Mouse (Mus musculus) thymus, adult 2 months (tissue): ENCODE data around the gene Uap1l1. TPM values are rescaled to one million over a fixed set of nuclear protein-coding genes. Genes with fewer than 3 reads are reported as not detected.

Experiments used
- DNase-seq: peaks from one replicate; pipeline ENCODE4 v3.0.0; 2021
- H3K27ac ChIP-seq: fragments of 200-500 bp; 2 replicates; pipeline ENCODE4 v1.5.1; 2012; ENCODE audit warnings: low read length, control low read depth; ENCODE audit not compliant: control insufficient read depth, insufficient read depth
- H3K27me3 ChIP-seq: fragments of 200-500 bp; 2 replicates; pipeline ENCODE4 v1.6.1; 2012; ENCODE audit warnings: mild to moderate bottlenecking, low read length, moderate library complexity, mixed read lengths; ENCODE audit not compliant: control insufficient read depth, insufficient read depth
- H3K36me3 ChIP-seq: fragments of 200-500 bp; 2 replicates; pipeline ENCODE4 v1.6.1; 2012; ENCODE audit warnings: mild to moderate bottlenecking, low read length, moderate library complexity; ENCODE audit not compliant: control insufficient read depth, insufficient read depth
- H3K4me1 ChIP-seq: fragments of 200-500 bp; replicated peaks from 2 replicates; pipeline ENCODE4 v1.6.1; 2012; ENCODE audit warnings: low read length; ENCODE audit not compliant: control insufficient read depth, insufficient read depth
- H3K4me3 ChIP-seq: fragments of 200-500 bp; 2 replicates; pipeline ENCODE4 v1.5.1; 2012; ENCODE audit warnings: mild to moderate bottlenecking, low read length, control low read depth, moderate library complexity; ENCODE audit not compliant: control insufficient read depth, insufficient read depth
- CTCF ChIP-seq: fragments of 200-500 bp; IDR thresholded peaks from 2 replicates; pipeline ENCODE4 v1.5.1; 2012; ENCODE audit warnings: mild to moderate bottlenecking, control low read depth, low read length, moderate library complexity, borderline replicate concordance; ENCODE audit not compliant: control insufficient read depth, poor library complexity, insufficient read depth; ENCODE audit errors: extremely low read depth
- POLR2A ChIP-seq: fragments of 200-500 bp; IDR thresholded peaks from 2 replicates; pipeline ENCODE4 v1.6.1; 2012; ENCODE audit warnings: mild to moderate bottlenecking, low read length, control low read depth, moderate library complexity; ENCODE audit not compliant: control insufficient read depth, poor library complexity, insufficient read depth; ENCODE audit errors: extremely low read depth
- WGBS: fragments of 180-500 bp; shearing (Covaris S2); methylation state at CpG from one replicate; pipeline ENCODE4 v1.1.7; 2018; 5-methylcytosine and 5-hydroxymethylcytosine counted together
- polyA plus RNA-seq: library from polyadenylated mRNA; depleted of rRNA; stranded (reverse); fragments of >200 nt; gene quantifications from 2 replicates; pipeline ENCODE4 v1.2.3, GENCODE M21; 2012

Uap1l1 gene
- polyA plus RNA-seq, 1 experiment: 24.4 TPM

- TF ChIP-seq POLR2A (no peak), CTCF (no peak)
- DNase-seq: no peak
- WGBS: 64% methylated on average over 6 of the region's 6 CpGs
- H3K4me1 ChIP-seq: peaks cover 3% of the 10 kb centered on the region
- no peak overlapping the region for H3K27ac ChIP-seq
- no peaks in the 10 kb centered on the region for H3K27me3 ChIP-seq
- peaks cover 55% of the 10 kb centered on the region for H3K36me3 ChIP-seq
- H3K4me3 ChIP-seq: no peak overlapping the region
Measured at GRCm38 (mm10) chr2:25338303-25338702, 27.2 kb downstream of the Uap1l1 start.

DNA sequence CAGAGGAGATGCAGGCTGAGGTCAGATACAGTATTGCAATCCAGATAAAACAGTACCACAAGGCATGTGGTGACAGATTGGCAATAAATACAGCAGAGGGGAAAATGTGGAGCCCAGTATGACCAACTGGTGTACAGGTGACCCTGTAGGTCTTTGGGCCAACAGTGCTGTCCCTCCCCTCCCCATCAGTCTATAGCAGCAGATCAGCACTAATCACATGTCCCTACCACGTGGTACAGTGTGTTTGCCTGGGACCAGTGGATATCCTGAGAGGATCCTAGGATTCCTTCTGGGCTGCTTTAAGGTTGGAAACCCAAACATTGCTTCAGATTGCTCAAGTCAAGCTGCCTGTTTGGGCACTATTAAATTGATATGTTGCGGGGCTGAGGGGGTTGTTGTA lies 31.9 kb downstream of the Uap1l1 start:
- H3K4me3 ChIP-seq: no peak overlapping the region
- H3K4me1 ChIP-seq: peaks cover 14% of the 10 kb centered on the region
- no peak for DNase-seq
- TF ChIP-seq POLR2A (no peak), CTCF (no peak)
- WGBS: 89% methylated on average over 2 of the region's 2 CpGs
- H3K27me3 ChIP-seq: no peaks in the 10 kb centered on the region
- H3K27ac ChIP-seq: no peak overlapping the region
- H3K36me3 ChIP-seq: peaks cover 19% of the 10 kb centered on the region

DNA sequence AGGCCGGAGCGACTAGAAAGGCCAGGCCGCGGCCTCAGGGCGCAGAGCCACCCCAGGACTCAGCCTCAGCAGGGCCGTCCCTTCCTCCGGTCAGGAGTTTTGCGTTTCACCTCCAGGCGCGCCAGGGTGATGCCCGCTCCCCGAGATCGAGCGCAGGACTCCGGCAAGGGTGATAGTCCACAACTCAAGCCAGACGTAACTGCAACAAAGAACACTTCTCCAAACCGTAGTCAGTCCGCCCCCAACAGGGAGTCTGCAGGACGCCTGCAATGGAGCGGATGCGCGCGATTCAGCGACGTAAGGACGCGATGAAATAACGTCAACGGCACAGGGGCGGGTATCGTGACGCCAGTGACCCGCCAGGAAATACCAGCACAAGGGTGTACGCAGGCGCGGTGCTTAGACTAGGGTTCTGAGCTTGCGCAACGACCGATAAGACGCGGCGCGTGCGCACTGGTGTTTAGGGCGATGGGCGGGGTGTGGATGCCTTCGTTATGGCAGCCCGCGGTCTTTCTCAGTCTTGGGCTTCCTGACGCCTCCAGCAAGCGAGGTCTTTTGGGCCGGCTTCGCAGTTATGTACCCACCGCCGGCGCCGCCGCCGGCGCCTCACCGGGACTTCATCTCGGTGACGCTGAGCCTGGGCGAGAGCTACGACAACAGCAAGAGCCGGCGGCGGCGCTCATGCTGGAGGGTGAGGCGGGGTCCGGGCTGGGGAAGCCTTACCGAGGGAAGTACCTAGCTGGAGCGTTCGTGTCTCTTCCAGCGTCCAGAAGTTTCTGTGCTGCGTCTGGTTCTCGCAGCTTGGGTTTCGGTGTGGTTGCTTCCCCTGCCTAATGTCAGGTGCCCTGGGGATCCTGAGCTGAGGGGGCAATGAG lies 33.0 kb downstream of the Uap1l1 start, which contains the start of gene Man1b1:
Man1b1 (plus strand) TSS at position 53 of the 875 bp plus-strand sequence.
- Histone ChIP-seq H3K27ac (peak within 1 kb of the TSS; percentile 6; the same call in 1 of the 2 replicates), H3K27me3 (no peaks in the 10 kb centered on the region), H3K36me3 (peaks cover 9% of the 10 kb centered on the region), H3K4me1 (peaks cover 14% of the 10 kb centered on the region), H3K4me3 (peak within 1 kb of the TSS; percentile 64)
- DNase-seq: peak; percentile 99
- WGBS: under 1% methylated on average over 78 of the region's 78 CpGs
- TF ChIP-seq POLR2A: peak; percentile 83
- no peak for TF ChIP-seq CTCF

DNA sequence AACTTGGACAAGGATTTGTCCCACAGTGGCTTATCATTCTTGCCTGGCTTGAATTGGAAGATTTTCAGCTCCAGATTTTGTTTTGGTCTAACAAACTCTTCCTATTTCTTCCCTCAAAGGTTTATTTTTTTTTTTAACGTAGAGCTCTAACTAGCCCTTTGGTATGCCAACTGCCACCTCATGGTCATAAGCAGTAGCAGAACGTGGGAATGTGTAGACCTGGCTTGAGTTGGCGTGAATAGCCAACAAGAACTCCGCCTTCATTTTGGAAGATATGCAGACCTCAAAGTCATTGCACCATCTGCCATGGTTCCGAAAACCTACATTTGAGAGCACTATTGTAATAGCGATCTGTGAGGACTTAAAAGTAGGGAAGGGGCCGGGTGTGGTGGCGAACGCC lies 34.0 kb downstream of the Uap1l1 start:
- 63% methylated on average over 9 of the region's 9 CpGs for WGBS
- no peak for TF ChIP-seq POLR2A
- TF ChIP-seq CTCF: no peak

GRCm38 (mm10) chr2:25328440-25328839 lies 37.0 kb downstream of the Uap1l1 start:
- no peak for DNase-seq
- Histone ChIP-seq H3K27ac (no peak overlapping the region), H3K4me1 (peaks cover 13% of the 10 kb centered on the region), H3K4me3 (no peak overlapping the region), H3K27me3 (no peaks in the 10 kb centered on the region; the same call in 1 of the 2 replicates), H3K36me3 (no peaks in the 10 kb centered on the region)
- WGBS: 52% methylated on average over 7 of the region's 7 CpGs
- no peak for TF ChIP-seq POLR2A

More for the DNA sequence above, 34.0 kb downstream of the Uap1l1 start:
- no peak overlapping the region for H3K27ac ChIP-seq
- H3K4me3 ChIP-seq: peak overlapping the region; percentile 64; the same call in 1 of the 2 replicates
- no peak for DNase-seq
- peaks cover 4% of the 10 kb centered on the region for H3K36me3 ChIP-seq
- H3K4me1 ChIP-seq: peaks cover 14% of the 10 kb centered on the region
- H3K27me3 ChIP-seq: no peaks in the 10 kb centered on the region

DNA sequence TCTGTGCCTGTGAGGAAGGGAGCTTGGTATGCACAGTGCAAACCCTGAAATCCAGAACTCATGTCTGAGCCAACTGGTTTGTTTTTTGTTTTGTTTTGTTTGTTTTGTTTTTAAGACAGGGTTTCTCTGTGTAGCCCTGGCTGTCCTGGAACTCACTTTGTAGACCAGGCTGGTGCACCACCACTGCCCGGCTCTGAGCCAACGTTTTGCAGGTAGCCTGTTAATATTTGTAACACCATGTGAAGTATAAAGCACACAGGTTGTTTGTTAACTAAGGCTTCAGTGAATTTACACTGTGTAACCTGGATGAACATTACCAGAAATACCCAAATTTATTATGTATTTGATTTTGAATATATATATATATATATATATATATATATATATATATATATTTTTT lies 39.4 kb downstream of the Uap1l1 start:
- DNase-seq: no peak
- H3K4me1 ChIP-seq: no peaks in the 10 kb centered on the region

More for the DNA sequence above, 39.4 kb downstream of the Uap1l1 start:
- no peaks in the 10 kb centered on the region; the same call in 1 of the 2 replicates for H3K27me3 ChIP-seq
- WGBS: 76% methylated on average over 2 of the region's 2 CpGs
- H3K4me3 ChIP-seq: no peak overlapping the region
- H3K36me3 ChIP-seq: no peaks in the 10 kb centered on the region
- no peak overlapping the region for H3K27ac ChIP-seq
- no peak for TF ChIP-seq POLR2A
- TF ChIP-seq CTCF: no peak
